Mouse (Mus musculus) left cerebral cortex, postnatal 10 days (tissue): ENCODE results near the gene Cdh1. TPM values are rescaled to one million over a fixed set of nuclear protein-coding genes. Genes with fewer than 3 reads are reported as not detected.

Experiments
- DNase-seq, 2 experiments: peaks; one replicate each; pipeline ENCODE4 v3.0.0; 2021 to 2022; ENCODE audit warnings: low spot score in 2 of 2, mixed read lengths in 1 of 2; ENCODE audit errors: extremely low spot score in 1 of 2
- intact Hi-C: fragments of 180-260 bp; cut with DNase I; formaldehyde crosslinking; loops from one replicate; pipeline ENCODE4 v1.15.1; 2025
- total RNA-seq, 2 experiments: library from RNA; stranded (reverse); gene quantifications; 2 replicates each; pipeline ENCODE4 v1.2.3; 2021

Cdh1 gene
- total RNA-seq, 2 experiments from 2014 or later: 2.6 to 3.1 TPM

GRCm38 (mm10) chr8:106640921-106641320, 37.8 kb downstream of the Cdh1 start:
- DNase-seq: no peak
- intact Hi-C loops: loop anchor here (5.0 kb wide), 1 partner anchor 94 kb away; no protein-coding TSS in a partner anchor

- intact Hi-C loops: loop anchor here (5.0 kb wide), 1 partner anchor 95 kb away; no protein-coding TSS in a partner anchor
- no peak for DNase-seq
Measured at GRCm38 (mm10) chr8:106642172-106642571, 39.0 kb downstream of the Cdh1 start.

- DNase-seq: no peak
- intact Hi-C loops: loop anchor here (5.0 kb wide), 1 partner anchor 96 kb away; no protein-coding TSS in a partner anchor
Measured at GRCm38 (mm10) chr8:106643100-106643499, 39.9 kb downstream of the Cdh1 start.

- DNase-seq: no peak
- intact Hi-C loops: loop anchor here (5.0 kb wide), 2 partner anchors 83 to 98 kb away; no protein-coding TSS in a partner anchor
Measured at GRCm38 (mm10) chr8:106644957-106645356, 41.8 kb downstream of the Cdh1 start.

DNA sequence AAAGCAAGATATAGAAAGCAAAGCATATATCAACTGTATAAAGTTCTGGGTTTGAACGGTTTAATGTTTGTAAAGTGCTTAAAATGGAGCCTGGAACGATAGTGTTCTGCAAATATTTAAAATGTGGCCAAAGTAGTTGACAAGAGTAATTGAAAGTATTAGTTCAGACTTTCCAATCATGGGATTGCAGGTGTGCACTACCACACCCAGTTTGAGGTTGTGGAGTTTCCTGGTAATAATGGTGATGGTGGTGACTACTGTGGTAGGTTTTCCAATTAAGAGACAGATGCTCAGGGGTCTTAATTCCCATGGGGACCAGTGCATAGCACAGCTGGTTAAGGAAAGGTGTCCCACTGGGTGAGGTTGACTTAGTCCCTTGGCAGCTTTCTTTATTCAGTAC, 43.0 kb downstream of the Cdh1 start:
- no peak for DNase-seq
- intact Hi-C loops: loop anchor here (2.0 to 5.0 kb wide), 2 partner anchors 84 to 213 kb away; no protein-coding TSS in a partner anchor

DNA sequence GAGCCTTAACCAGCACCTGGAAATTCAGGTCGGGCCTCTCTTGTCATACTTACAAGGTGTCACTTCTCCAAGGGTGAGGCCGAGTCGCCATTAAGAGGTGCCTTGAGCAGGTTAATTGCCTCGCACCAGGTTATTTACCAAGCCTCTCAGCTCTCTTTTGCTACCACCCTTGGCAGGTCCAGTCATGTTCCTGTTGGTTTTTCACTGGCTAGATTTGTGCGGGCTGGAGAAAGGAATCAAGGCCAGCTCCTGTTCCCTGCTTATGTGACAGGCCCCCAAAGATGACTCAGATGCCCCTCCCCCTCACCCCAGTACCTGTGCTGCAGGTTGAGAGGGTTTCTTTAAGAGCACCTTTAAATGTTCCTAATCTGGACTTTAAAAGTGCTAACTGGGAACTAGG, 43.6 kb downstream of the Cdh1 start:
- intact Hi-C loops: loop anchor here (2.0 to 5.0 kb wide), 2 partner anchors 84 to 214 kb away; no protein-coding TSS in a partner anchor

DNA sequence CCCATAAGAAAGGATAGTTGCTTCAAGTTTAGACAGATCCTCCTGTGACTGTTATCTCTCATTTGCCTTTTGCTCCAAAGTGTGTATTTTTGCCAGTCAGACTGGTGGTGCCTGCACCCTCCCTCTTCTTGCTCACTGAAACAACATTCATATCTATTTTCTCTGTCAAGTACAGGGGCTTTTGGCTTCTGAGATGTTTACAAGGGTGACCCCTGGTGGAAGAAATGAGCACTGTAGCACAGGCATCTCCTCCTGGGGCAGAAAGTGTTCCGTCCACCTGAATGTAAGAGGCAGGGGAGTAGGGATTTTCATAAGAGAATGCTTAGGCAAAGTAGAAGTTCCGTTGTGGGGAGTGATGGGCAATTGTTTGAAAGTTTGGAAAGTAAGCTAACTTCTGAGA, 44.2 kb downstream of the Cdh1 start:
- intact Hi-C loops: loop anchor here (2.0 to 5.0 kb wide), 2 partner anchors 85 to 215 kb away; no protein-coding TSS in a partner anchor
- peak; percentile 61 to 64 for DNase-seq

More for the DNA sequence above, 43.6 kb downstream of the Cdh1 start:
- no peak for DNase-seq

- intact Hi-C loops: loop anchor here (5.0 kb wide), 1 partner anchor 86 kb away; no protein-coding TSS in a partner anchor
- no peak for DNase-seq
Measured at GRCm38 (mm10) chr8:106648421-106648820, 45.3 kb downstream of the Cdh1 start.

GRCm38 (mm10) chr8:106651994-106652393, 48.8 kb downstream of the Cdh1 start:
- no peak for DNase-seq
- intact Hi-C loops: no loop called here

DNA sequence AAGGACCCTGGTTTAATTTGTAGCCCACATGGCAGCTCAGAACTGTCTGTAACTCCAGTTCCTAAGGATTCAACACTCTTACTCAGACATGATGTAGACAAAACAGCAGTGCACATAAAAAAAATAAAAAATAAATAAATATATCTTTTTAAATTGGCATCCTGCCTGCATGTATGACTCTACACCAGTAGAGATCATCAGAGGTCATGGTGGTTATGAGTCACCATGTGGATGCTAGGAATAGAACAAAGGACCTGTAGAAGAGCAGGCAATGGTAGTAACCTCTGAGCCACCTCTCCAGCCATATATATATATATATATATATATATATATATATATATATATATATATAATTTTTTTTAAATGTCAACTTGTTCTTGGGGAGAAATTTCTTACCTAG, 52.9 kb downstream of the Cdh1 start:
- intact Hi-C loops: no loop called here
- no peak for DNase-seq

- intact Hi-C loops: no loop called here
Measured at GRCm38 (mm10) chr8:106672786-106673185, 69.6 kb downstream of the Cdh1 start.

DNA sequence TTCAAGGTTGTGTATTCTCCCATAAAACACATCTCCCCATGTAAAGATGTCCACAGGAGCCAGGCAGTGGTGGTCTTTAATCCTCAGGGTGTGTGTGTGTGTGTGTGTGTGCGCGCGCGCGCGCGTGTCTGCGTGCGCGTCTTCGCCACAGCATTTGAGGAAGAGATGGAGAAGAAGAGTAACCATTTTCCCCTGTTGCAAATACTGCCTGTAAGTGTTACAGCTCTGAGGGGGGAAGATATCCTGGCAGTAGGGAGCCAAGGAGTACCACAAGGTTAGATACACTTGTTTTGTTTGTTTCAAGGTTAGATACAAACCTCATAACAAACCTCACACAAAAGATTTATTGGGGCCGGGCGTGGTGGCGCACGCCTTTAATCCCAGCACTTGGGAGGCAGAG, 71.2 kb downstream of the Cdh1 start:
- DNase-seq: no peak
- intact Hi-C loops: no loop called here

More at GRCm38 (mm10) chr8:106672786-106673185, 69.6 kb downstream of the Cdh1 start:
- DNase-seq: no peak

- intact Hi-C loops: no loop called here
- DNase-seq: no peak
Measured at GRCm38 (mm10) chr8:106674894-106675293, 71.7 kb downstream of the Cdh1 start.

- DNase-seq: peak; percentile 88 to 93
- intact Hi-C loops: no loop called here
Measured at GRCm38 (mm10) chr8:106682971-106683668, 80.0 kb downstream of the Cdh1 start, which contains the start of gene Tango6. Gene Tango6, plus strand, starts transcription at chr8:106683068.

DNA sequence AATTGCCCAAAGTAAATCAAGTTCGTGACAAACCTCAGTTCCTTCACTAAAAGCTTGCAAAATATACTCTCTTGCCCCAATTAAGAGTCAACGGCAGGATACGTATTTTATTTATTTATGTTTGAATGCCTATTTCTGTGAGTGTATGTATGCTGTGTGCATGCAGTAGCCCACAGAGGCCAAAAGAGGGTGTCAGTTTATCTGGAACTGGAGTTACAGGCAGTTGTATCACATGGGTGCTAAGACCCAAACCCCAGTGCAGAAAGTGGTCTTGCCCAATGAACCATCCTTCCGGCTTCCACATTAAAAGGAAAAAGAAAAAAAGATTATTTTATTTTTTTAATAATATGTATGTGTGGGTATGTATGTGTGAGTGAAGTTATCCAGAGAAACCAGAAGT, 81.2 kb downstream of the Cdh1 start:
- no peak for DNase-seq
- intact Hi-C loops: no loop called here

DNA sequence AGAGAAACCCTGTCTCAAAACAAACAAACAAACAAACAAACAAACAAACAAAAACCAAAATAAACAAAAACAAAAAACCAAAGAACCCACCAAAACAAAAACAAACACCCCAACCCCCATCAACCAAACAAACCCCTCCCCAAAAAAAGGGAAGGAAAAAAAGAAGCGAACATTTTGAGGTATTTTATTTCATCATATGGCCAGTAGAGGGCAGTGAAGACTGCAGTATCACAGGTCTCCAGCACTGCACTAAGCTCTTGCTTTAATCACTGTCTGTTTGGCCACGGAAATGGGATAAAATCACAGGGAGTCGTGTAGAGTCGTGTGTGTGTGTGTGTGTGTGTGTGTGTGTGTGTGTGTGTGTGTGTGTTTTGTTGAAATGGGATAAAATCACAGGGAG, 84.3 kb downstream of the Cdh1 start:
- peak in 1 of 2 experiments; percentile 33 for DNase-seq
- intact Hi-C loops: no loop called here

GRCm38 (mm10) chr8:106697748-106698248, 94.6 kb downstream of the Cdh1 start:
- intact Hi-C loops: loop anchor here (5.0 kb wide), 1 partner anchor 305 kb away; no protein-coding TSS in a partner anchor
- DNase-seq: no peak

DNA sequence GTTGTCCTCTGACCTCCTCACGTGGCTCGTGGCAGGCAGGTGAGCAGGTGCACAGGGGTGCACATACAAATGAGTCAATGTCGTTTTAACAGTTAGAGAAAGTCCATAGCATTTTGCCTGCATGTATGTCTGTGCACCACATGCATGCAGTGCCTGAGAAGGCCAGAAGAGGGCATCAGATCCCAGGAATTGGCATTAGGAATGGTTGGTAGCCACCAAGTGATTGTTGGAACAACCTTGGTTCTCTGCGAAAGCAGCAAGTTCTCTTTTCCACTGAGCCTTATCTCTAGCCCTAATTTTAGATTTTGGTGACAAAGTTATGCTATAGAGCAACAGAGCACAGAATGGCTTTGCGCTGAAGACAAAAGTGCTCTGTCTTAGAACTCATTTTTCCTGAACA, 96.4 kb downstream of the Cdh1 start:
- intact Hi-C loops: loop anchor here (5.0 kb wide), 1 partner anchor 303 kb away; no protein-coding TSS in a partner anchor
- peak; percentile 67 to 74 for DNase-seq

DNA sequence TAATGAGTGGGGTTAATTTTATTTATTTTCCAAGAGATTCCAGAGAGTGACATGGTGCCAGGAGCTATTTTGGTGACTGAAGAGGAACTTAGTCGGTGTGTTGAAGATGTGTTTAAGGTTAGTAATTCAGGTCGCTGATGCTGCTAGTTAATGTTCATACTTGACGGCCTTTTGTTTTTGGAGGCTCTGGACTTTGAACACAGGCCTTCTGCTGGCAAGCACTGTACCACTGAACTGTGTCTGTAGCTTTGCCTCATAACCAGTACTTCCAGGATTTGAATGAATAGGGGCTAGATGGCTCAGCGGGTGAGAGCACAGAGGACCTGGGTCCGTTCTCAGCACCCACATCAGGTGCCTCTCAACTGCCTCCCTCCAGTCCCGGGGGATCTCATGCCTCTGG, 97.0 kb downstream of the Cdh1 start:
- no peak for DNase-seq
- intact Hi-C loops: no loop called here

DNA sequence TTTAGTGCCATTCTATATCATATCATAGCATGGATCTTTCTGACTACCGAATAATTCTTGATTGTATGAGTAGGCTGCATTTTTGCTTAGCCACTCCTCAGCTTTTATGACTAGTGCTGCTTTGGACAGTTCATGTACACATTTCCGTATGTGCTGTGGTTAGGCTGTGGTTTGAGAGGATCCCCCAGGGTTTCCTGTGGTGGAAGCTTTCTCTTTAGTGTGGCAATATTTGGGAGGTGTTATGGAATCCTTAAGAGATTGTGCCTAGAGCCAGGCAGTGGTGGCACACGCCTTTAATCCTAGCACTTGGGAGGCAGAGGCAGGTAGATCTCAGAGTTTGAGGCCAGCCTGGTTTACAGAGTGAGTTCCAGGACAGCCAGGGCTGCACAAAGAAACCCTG, 98.2 kb downstream of the Cdh1 start:
- intact Hi-C loops: no loop called here
- DNase-seq: no peak
